Mouse (Mus musculus): ENCODE results near the gene Ank2. TPM values are rescaled to one million over a fixed set of nuclear protein-coding genes. Genes with fewer than 3 reads are reported as not detected.

The Ank2 gene
- polyA plus RNA-seq, 1 experiment from 2014 or later, result 159 TPM

DNA sequence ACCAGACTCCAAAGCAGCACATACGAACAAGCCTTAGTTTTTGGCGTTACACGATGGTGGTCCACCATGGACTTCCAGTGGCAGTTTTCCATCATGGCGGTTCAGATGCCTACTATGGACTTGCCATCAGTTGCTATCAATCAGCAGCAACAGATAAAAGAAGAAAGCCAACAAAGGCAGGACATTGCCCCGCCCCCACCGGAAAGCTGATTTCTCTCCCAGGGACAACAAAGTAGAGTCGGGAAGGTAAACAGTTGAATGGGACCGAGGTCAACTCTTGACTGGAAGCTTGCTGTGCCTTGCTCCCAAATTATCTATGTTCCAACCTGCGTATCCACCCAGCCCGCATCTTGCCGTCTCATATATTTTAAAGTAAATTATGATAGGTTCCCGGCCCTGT lies 328.9 kb downstream of the Ank2 start:
- Histone ChIP-seq H3K27me3 (no peaks in the 10 kb centered on the region), H3K27ac (replicated peaks) (no peak overlapping the region), H3K36me3 (no peaks in the 10 kb centered on the region), H3K9ac (replicated peaks) (no peak overlapping the region), H3K4me1 (no peaks in the 10 kb centered on the region), H3K4me2 (replicated peaks) (no peak overlapping the region), H3K4me3 (no peak overlapping the region), H3K9me3 (no peaks in the 10 kb centered on the region)
- 92% methylated on average over 12 of the region's 12 CpGs for WGBS
- ATAC-seq (replicated peaks), result no peak

- 83% methylated on average over 1 of the region's 1 CpGs for WGBS
- Histone ChIP-seq H3K4me2 (replicated peaks) (no peak overlapping the region), H3K9ac (replicated peaks) (no peak overlapping the region), H3K27ac (replicated peaks) (no peak overlapping the region), H3K9me3 (no peaks in the 10 kb centered on the region), H3K36me3 (no peaks in the 10 kb centered on the region), H3K4me1 (no peaks in the 10 kb centered on the region), H3K4me3 (no peak overlapping the region), H3K27me3 (no peaks in the 10 kb centered on the region)
- no peak for ATAC-seq (replicated peaks)
Observed at GRCm38 (mm10) chr3:127169114-127169513, 330.0 kb downstream of the Ank2 start.

GRCm38 (mm10) chr3:127163749-127164148 lies 335.4 kb downstream of the Ank2 start:
- no peaks in the 10 kb centered on the region for H3K9me3 ChIP-seq
- H3K4me2 ChIP-seq (replicated peaks), result no peak overlapping the region
- WGBS, result 59% methylated on average over 3 of the region's 3 CpGs
- ATAC-seq (replicated peaks), result no peak
- no peak overlapping the region for H3K9ac ChIP-seq (replicated peaks)
- peaks cover 21% of the 10 kb centered on the region for H3K4me1 ChIP-seq
- H3K36me3 ChIP-seq, result no peaks in the 10 kb centered on the region
- no peaks in the 10 kb centered on the region for H3K27me3 ChIP-seq
- H3K27ac ChIP-seq (replicated peaks), result no peak overlapping the region
- H3K4me3 ChIP-seq, result no peak overlapping the region

- H3K27ac ChIP-seq (replicated peaks), result peak overlapping the region; percentile 44; the same call in 1 of the 2 replicates
- no peaks in the 10 kb centered on the region for H3K36me3 ChIP-seq
- H3K27me3 ChIP-seq, result no peaks in the 10 kb centered on the region
- peak overlapping the region; percentile 59 for H3K4me3 ChIP-seq
- ATAC-seq (replicated peaks), result peak; percentile 90
- peak overlapping the region; percentile 63 for H3K9ac ChIP-seq (replicated peaks)
- peaks cover 21% of the 10 kb centered on the region for H3K4me1 ChIP-seq
- peak overlapping the region; percentile 100 for H3K4me2 ChIP-seq (replicated peaks)
- no peaks in the 10 kb centered on the region for H3K9me3 ChIP-seq
- under 1% methylated on average over 41 of the region's 41 CpGs for WGBS
Observed at GRCm38 (mm10) chr3:127161998-127162712, 337.0 kb downstream of the Ank2 start.

DNA sequence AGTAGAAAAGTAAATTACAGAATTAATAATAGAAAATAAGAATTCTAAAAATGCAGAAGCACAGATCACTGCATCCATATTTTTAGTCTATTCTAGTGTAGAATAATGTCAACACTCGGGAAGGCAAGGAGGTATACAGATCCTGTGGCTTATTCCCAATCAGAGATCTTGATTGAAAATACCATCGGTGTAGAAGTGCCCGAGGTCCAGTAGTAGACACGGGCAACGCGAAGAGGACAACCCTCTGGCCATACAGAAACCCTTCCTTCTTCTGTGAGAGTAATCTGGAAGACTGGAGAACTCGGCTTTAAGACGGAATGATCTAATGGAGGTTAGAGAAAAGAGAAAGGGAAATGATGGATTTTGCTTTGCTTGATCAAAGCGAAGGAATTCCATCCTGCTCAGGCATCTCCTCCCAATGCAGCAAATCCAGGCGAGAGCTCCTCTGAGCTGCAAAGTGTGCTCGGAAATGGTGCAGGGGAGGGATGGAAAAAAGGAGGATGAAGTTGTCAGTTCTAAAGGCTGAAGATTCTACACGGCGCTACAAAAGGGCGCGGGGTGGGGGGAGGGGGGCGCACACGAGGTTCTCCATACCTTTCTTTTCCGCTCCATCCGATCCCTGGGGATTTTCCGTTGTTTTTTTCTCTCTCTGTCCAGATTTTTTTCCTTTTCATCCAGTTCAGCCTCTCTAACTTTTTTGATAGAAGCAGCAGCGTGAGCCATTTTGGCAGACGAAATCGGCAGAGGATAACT lies 337.9 kb downstream of the Ank2 start:
- H3K27me3 ChIP-seq, result no peaks in the 10 kb centered on the region
- H3K4me3 ChIP-seq, result peak overlapping the region; percentile 59
- H3K4me2 ChIP-seq (replicated peaks), result peak overlapping the region; percentile 100
- H3K36me3 ChIP-seq, result no peaks in the 10 kb centered on the region
- no peaks in the 10 kb centered on the region for H3K9me3 ChIP-seq
- WGBS, result 5% methylated on average over 23 of the region's 23 CpGs
- peaks cover 21% of the 10 kb centered on the region for H3K4me1 ChIP-seq
- peak overlapping the region; percentile 63 for H3K9ac ChIP-seq (replicated peaks)
- no peak for ATAC-seq (replicated peaks)
- peak overlapping the region; percentile 44; the same call in 1 of the 2 replicates for H3K27ac ChIP-seq (replicated peaks)

- no peak overlapping the region for H3K27ac ChIP-seq (replicated peaks)
- no peak overlapping the region for H3K9ac ChIP-seq (replicated peaks)
- H3K4me1 ChIP-seq, result peaks cover 18% of the 10 kb centered on the region
- H3K36me3 ChIP-seq, result no peaks in the 10 kb centered on the region
- no peak overlapping the region for H3K4me3 ChIP-seq
- H3K4me2 ChIP-seq (replicated peaks), result no peak overlapping the region
- 79% methylated on average over 3 of the region's 3 CpGs for WGBS
- H3K9me3 ChIP-seq, result no peaks in the 10 kb centered on the region
- H3K27me3 ChIP-seq, result no peaks in the 10 kb centered on the region
- no peak for ATAC-seq (replicated peaks)
Observed at GRCm38 (mm10) chr3:127157706-127158105, 341.4 kb downstream of the Ank2 start.

DNA sequence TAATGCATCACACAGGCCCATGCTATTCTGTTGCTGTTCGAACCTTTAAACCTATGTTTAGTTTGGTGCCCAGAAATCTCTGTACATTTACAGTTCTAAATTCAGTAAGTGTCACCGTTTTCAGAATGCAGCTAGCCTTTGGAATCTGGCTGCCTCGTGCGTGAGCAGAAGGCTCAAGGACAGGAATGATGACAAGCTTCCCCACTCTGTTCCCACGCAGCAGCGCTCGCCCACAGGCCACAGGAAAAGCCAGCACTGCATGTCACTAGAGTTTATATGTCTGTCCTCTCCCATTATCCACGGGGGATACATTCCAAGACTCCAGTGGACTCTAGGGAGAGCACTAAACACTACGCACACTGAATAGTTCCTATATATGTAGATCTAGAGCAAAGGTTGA lies 343.1 kb downstream of the Ank2 start:
- no peak for ATAC-seq (replicated peaks)
- Histone ChIP-seq H3K9me3 (no peaks in the 10 kb centered on the region), H3K4me3 (no peak overlapping the region), H3K4me1 (peaks cover 3% of the 10 kb centered on the region), H3K27me3 (no peaks in the 10 kb centered on the region), H3K4me2 (replicated peaks) (no peak overlapping the region), H3K27ac (replicated peaks) (no peak overlapping the region), H3K36me3 (no peaks in the 10 kb centered on the region), H3K9ac (replicated peaks) (no peak overlapping the region)
- 91% methylated on average over 9 of the region's 9 CpGs for WGBS

- 81% methylated on average over 3 of the region's 3 CpGs for WGBS
- H3K27me3 ChIP-seq, result no peaks in the 10 kb centered on the region
- no peak overlapping the region for H3K4me2 ChIP-seq (replicated peaks)
- no peaks in the 10 kb centered on the region for H3K9me3 ChIP-seq
- no peak overlapping the region for H3K4me3 ChIP-seq
- H3K36me3 ChIP-seq, result no peaks in the 10 kb centered on the region
- H3K27ac ChIP-seq (replicated peaks), result no peak overlapping the region
- H3K9ac ChIP-seq (replicated peaks), result no peak overlapping the region
- H3K4me1 ChIP-seq, result no peaks in the 10 kb centered on the region
- no peak for ATAC-seq (replicated peaks)
Observed at GRCm38 (mm10) chr3:127153861-127154260, 345.3 kb downstream of the Ank2 start.

DNA sequence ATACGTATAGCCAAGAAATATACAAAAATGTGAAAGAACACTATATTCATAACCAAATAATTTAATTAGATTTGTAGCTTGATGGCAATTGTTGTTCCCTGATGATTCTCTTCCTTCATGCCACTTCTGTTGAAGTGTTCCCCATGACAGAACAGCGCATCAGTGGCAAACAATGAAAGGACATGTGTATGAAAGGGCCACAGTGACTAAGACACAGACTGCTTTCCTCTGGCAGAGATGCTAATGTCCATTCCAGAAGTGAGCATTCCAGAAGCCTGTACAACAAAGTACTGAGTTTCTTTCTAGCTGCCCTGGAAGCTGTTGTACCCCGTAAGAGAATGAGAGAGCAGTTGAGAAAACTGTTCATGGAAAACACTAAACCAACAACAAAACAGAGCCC lies 345.7 kb downstream of the Ank2 start:
- H3K9ac ChIP-seq (replicated peaks), result no peak overlapping the region
- WGBS, result 82% methylated on average over 3 of the region's 3 CpGs
- no peak for ATAC-seq (replicated peaks)

GRCm38 (mm10) chr3:127148648-127149047 lies 350.5 kb downstream of the Ank2 start:
- H3K27me3 ChIP-seq, result no peaks in the 10 kb centered on the region
- no peak overlapping the region for H3K4me3 ChIP-seq
- H3K27ac ChIP-seq (replicated peaks), result no peak overlapping the region
- ATAC-seq (replicated peaks), result no peak
- H3K4me1 ChIP-seq, result no peaks in the 10 kb centered on the region
- no peak overlapping the region for H3K4me2 ChIP-seq (replicated peaks)
- H3K9ac ChIP-seq (replicated peaks), result no peak overlapping the region
- 79% methylated on average over 3 of the region's 3 CpGs for WGBS
- H3K9me3 ChIP-seq, result no peaks in the 10 kb centered on the region
- H3K36me3 ChIP-seq, result no peaks in the 10 kb centered on the region

More for the DNA sequence above, 345.7 kb downstream of the Ank2 start:
- H3K4me3 ChIP-seq, result no peak overlapping the region
- H3K9me3 ChIP-seq, result no peaks in the 10 kb centered on the region
- no peak overlapping the region for H3K27ac ChIP-seq (replicated peaks)
- H3K36me3 ChIP-seq, result no peaks in the 10 kb centered on the region
- no peaks in the 10 kb centered on the region for H3K27me3 ChIP-seq
- no peak overlapping the region for H3K4me2 ChIP-seq (replicated peaks)
- H3K4me1 ChIP-seq, result no peaks in the 10 kb centered on the region

DNA sequence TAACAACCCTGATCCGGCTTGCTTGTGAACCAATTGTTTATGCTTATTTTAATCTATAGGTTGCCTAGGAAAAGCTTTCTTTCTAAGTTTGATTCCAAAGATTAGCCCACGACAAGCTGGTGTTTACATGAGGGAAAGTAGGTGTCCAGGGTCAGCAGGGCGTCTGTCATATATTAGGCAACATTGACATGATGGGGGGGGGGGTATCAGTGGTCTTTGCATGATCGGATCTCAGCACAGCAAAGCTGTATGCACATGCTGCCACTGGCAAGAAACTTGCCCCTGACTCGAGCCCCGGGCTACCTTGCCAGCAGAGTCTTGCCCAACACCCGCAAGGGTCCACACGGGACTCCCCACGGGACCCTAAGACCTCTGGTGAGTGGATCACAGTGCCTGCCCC lies 358.6 kb downstream of the Ank2 start:
- 96% methylated on average over 9 of the region's 9 CpGs for WGBS
- H3K27ac ChIP-seq (replicated peaks), result no peak overlapping the region
- no peak overlapping the region for H3K4me2 ChIP-seq (replicated peaks)
- H3K4me1 ChIP-seq, result no peaks in the 10 kb centered on the region
- no peaks in the 10 kb centered on the region for H3K36me3 ChIP-seq
- H3K4me3 ChIP-seq, result no peak overlapping the region
- H3K27me3 ChIP-seq, result no peaks in the 10 kb centered on the region
- no peak for ATAC-seq (replicated peaks)
- no peaks in the 10 kb centered on the region for H3K9me3 ChIP-seq
- H3K9ac ChIP-seq (replicated peaks), result no peak overlapping the region

DNA sequence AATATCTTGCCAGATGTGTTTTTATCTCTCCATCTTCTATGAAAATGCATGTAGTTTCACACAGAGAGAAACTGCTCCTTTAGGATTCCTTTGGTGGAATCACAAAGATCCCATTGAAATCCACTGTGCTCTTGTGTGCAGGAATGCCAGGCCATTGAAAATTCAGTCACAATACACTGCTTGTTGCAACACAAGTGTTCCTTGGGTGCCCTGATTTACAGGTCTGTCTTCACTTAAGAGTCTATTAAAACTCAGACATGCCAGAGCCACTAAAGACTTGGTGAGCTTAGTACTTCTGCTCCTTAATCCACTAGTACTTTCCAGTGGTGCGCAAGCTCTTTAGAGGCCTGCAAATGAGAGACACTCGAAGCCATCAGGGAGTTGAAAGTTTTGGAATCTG lies 359.5 kb downstream of the Ank2 start:
- Histone ChIP-seq H3K27me3 (no peaks in the 10 kb centered on the region), H3K9me3 (no peaks in the 10 kb centered on the region), H3K27ac (replicated peaks) (no peak overlapping the region), H3K9ac (replicated peaks) (no peak overlapping the region), H3K4me1 (no peaks in the 10 kb centered on the region; the same call in 1 of the 2 replicates), H3K36me3 (no peaks in the 10 kb centered on the region), H3K4me2 (replicated peaks) (no peak overlapping the region), H3K4me3 (no peak overlapping the region)
- no peak for ATAC-seq (replicated peaks)
- 66% methylated on average over 2 of the region's 2 CpGs for WGBS

All from forebrain, embryonic 15.5 days (tissue).